13 mouse cellular contexts compared by ENCODE assay signal in genomic region chr3:83155600-83155999, GRCm38 (mm10). TPM values are rescaled to one million over a fixed set of nuclear protein-coding genes. Genes with fewer than 3 reads are reported as not detected.
DNase-seq lines count a peak whose midpoint lies in the region; ATAC-seq and TF ChIP-seq lines count a peak whose summit lies in the region.
"Had no signal": no experiment of that assay in that cellular context is flagged by ENCODE, and none has a peak within 500 bp of the region (broad histone marks: within the 10 kb centered on the region; RNA-seq: fewer than 3 reads in every experiment).

No protein-coding gene starts in this region.

- no peak for ATAC-seq in forebrain, embryonic 14.5 days
- no peak for ATAC-seq in forebrain, embryonic 13.5 days
- peak; percentile 87 for ATAC-seq in lung, embryonic 15.5 days (ENCODE audit: borderline replicate concordance, extremely low read depth, low FRiP score, low TSS enrichment)

- 36% methylated on average over 4 of the region's 4 CpGs for WGBS in forebrain, embryonic 14.5 days
- 33% methylated on average over 4 of the region's 4 CpGs for WGBS in forebrain, embryonic 13.5 days
- 26% methylated on average over 4 of the region's 4 CpGs for WGBS in kidney, adult 2 months
- 13% methylated on average over 4 of the region's 4 CpGs for WGBS in lung, embryonic 15.5 days
- WGBS in cerebellum, adult 2 months, result 12% methylated on average over 4 of the region's 4 CpGs

- H3K27ac ChIP-seq in forebrain, embryonic 14.5 days (ENCODE audit: low read depth, low read length), result no peak overlapping the region
- H3K27ac ChIP-seq in forebrain, embryonic 13.5 days, result no peak overlapping the region
- no peak overlapping the region for H3K27ac ChIP-seq in kidney, adult 2 months (ENCODE audit: insufficient read depth, low read depth, low read length)
- H3K27ac ChIP-seq in lung, embryonic 15.5 days, result peak overlapping the region; percentile 44; the same call in 1 of the 2 replicates
- H3K27ac ChIP-seq in cerebellum, adult 2 months (ENCODE audit: insufficient read depth, low read length), result no peak overlapping the region
- H3K27ac ChIP-seq: embryonic facial prominence, embryonic 12.5 days; limb, embryonic 12.5 days had no signal

- no peak overlapping the region for H3K4me2 ChIP-seq in forebrain, embryonic 14.5 days (ENCODE audit: low read length)
- H3K4me2 ChIP-seq in forebrain, embryonic 13.5 days, result no peak overlapping the region
- H3K4me2 ChIP-seq in lung, embryonic 15.5 days, result no peak overlapping the region
- H3K4me2 ChIP-seq: embryonic facial prominence, embryonic 12.5 days; limb, embryonic 12.5 days had no signal

- H3K27me3 ChIP-seq in forebrain, embryonic 14.5 days (replicated peaks; ENCODE audit: control insufficient read depth, insufficient read depth, low read length), result no peaks in the 10 kb centered on the region
- H3K27me3 ChIP-seq in forebrain, embryonic 13.5 days, result no peaks in the 10 kb centered on the region
- H3K27me3 ChIP-seq in kidney, adult 2 months (replicated peaks; ENCODE audit: control insufficient read depth, insufficient read depth, low read length), result no peaks in the 10 kb centered on the region
- no peaks in the 10 kb centered on the region for H3K27me3 ChIP-seq in lung, embryonic 15.5 days
- no peaks in the 10 kb centered on the region for H3K27me3 ChIP-seq in cerebellum, adult 2 months (ENCODE audit: control insufficient read depth, insufficient read depth, low read length)
- H3K27me3 ChIP-seq: embryonic facial prominence, embryonic 12.5 days; limb, embryonic 12.5 days had no signal

- H3K9me3 ChIP-seq in forebrain, embryonic 14.5 days (replicated peaks; ENCODE audit: control insufficient read depth, low read length), result no peaks in the 10 kb centered on the region
- H3K9me3 ChIP-seq in forebrain, embryonic 13.5 days (replicated peaks), result no peaks in the 10 kb centered on the region
- no peaks in the 10 kb centered on the region for H3K9me3 ChIP-seq in lung, embryonic 15.5 days
- H3K9me3 ChIP-seq: embryonic facial prominence, embryonic 12.5 days; G1E; limb, embryonic 12.5 days had no signal

- H3K9ac ChIP-seq in forebrain, embryonic 14.5 days (ENCODE audit: low read length), result no peak overlapping the region
- no peak overlapping the region for H3K9ac ChIP-seq in forebrain, embryonic 13.5 days
- no peak overlapping the region for H3K9ac ChIP-seq in lung, embryonic 15.5 days
- H3K9ac ChIP-seq: embryonic facial prominence, embryonic 12.5 days; limb, embryonic 12.5 days had no signal

- no peak for TF ChIP-seq POLR2A in kidney, adult 2 months (IDR thresholded peaks at IDR 0.05; ENCODE audit: low read depth, low read length)
- no peak for TF ChIP-seq POLR2A in cerebellum, adult 2 months (IDR thresholded peaks at IDR 0.05; ENCODE audit: borderline replicate concordance, insufficient read depth, low read length)

- no peaks in the 10 kb centered on the region for H3K4me1 ChIP-seq in forebrain, embryonic 14.5 days (ENCODE audit: control insufficient read depth, insufficient read depth, low read length)
- 0 out of 2 replicates have a peak, but pooled peaks cover 4% of the 10 kb centered on the region for H3K4me1 ChIP-seq in forebrain, embryonic 13.5 days
- no peaks in the 10 kb centered on the region for H3K4me1 ChIP-seq in kidney, adult 2 months (ENCODE audit: control insufficient read depth, insufficient read depth, low read length)
- peaks cover 9% of the 10 kb centered on the region; the same call in 1 of the 2 replicates for H3K4me1 ChIP-seq in lung, embryonic 15.5 days
- H3K4me1 ChIP-seq in cerebellum, adult 2 months (ENCODE audit: control insufficient read depth, insufficient read depth, low read length), result no peaks in the 10 kb centered on the region

- no peak overlapping the region for H3K4me3 ChIP-seq in forebrain, embryonic 14.5 days (ENCODE audit: low read depth, low read length)
- no peak overlapping the region for H3K4me3 ChIP-seq in forebrain, embryonic 13.5 days
- no peak overlapping the region for H3K4me3 ChIP-seq in kidney, adult 2 months (ENCODE audit: insufficient read depth, low read depth, low read length)
- H3K4me3 ChIP-seq in lung, embryonic 15.5 days, result no peak overlapping the region
- H3K4me3 ChIP-seq in cerebellum, adult 2 months (replicated peaks; ENCODE audit: insufficient read depth, low read depth, low read length), result no peak overlapping the region
- H3K4me3 ChIP-seq: embryonic facial prominence, embryonic 12.5 days; limb, embryonic 12.5 days had no signal

- peak; percentile 33 for DNase-seq in forebrain, embryonic 14.5 days (ENCODE audit: low spot score)
- DNase-seq in kidney, adult 2 months, result peak; percentile 42
- no peak for DNase-seq in kidney, adult 11 months
- DNase-seq in Muller cell, postnatal 12 days (ENCODE audit: inconsistent ontology term), result peak; percentile 29
- DNase-seq in frontal cortex, postnatal 14 days (ENCODE audit: low spot score in 2 of 2), result no peak
- DNase-seq in cerebellum, adult 2 months, result no peak
- DNase-seq: cerebellum, adult 11-12 months; thymus, postnatal 36 days had no signal

- H3K36me3 ChIP-seq in forebrain, embryonic 14.5 days (ENCODE audit: control insufficient read depth, insufficient read depth, low read length), result no peaks in the 10 kb centered on the region
- H3K36me3 ChIP-seq in forebrain, embryonic 13.5 days (ENCODE audit: poor library complexity, severe bottlenecking), result no peaks in the 10 kb centered on the region
- H3K36me3 ChIP-seq in kidney, adult 2 months (ENCODE audit: control insufficient read depth, insufficient read depth, low read length), result no peaks in the 10 kb centered on the region
- H3K36me3 ChIP-seq in lung, embryonic 15.5 days, result no peaks in the 10 kb centered on the region
- H3K36me3 ChIP-seq: embryonic facial prominence, embryonic 12.5 days; G1E; limb, embryonic 12.5 days had no signal

- TF ChIP-seq CTCF in kidney, adult 2 months (conservative IDR thresholded peaks at IDR 0.05; ENCODE audit: insufficient read depth, insufficient read length, low read depth, low read length), result no peak
- TF ChIP-seq CTCF in cerebellum, adult 2 months (IDR thresholded peaks at IDR 0.05; ENCODE audit: borderline replicate concordance, insufficient read depth, low read depth, low read length), result no peak

RNA-seq across cellular contexts. Expression of gene Dchs2, which starts 27.9 kb away (rescaled TPM):
- 0.27 and 0.45 TPM in 2 replicates for polyA plus RNA-seq in forebrain, embryonic 14.5 days (2014; fragmentation: Nextera tagmentation; extraction: Ambion mirVana)
- 0.12 and 0.13 TPM in 2 replicates for polyA plus RNA-seq in forebrain, embryonic 13.5 days (2015; fragmentation: Nextera tagmentation; extraction: Ambion mirVana)
- polyA plus RNA-seq in kidney, adult 2 months (2012; rRNA removed), result 0.03 TPM in 2 replicates
- polyA plus RNA-seq in lung, embryonic 15.5 days (2015; fragmentation: Nextera tagmentation; extraction: Ambion mirVana), result 0.13 and 0.14 TPM in 2 replicates
- polyA plus RNA-seq in cerebellum, adult 2 months (2012; rRNA removed), result 0.33 and 0.39 TPM in 2 replicates
- polyA plus RNA-seq: G1E had no signal

Comparison
In these comparisons a context has a peak if more than half of its experiments do, and no peak if none do; other contexts are left out.
1. DNase-seq: peak in forebrain, embryonic 14.5 days (single experiment), kidney, adult 2 months (single experiment) and Muller cell, postnatal 12 days (single experiment); none in kidney, adult 11 months (single experiment), frontal cortex, postnatal 14 days (0 of 2) and cerebellum, adult 2 months (0 of 2).